Mouse (Mus musculus): Measurements from ENCODE around the gene Shbg. TPM values are rescaled to one million over a fixed set of nuclear protein-coding genes. Genes with fewer than 3 reads are reported as not detected.
"Not testable (repeated sequence)": the region's sequence is repeated elsewhere in the genome, so short reads cannot be mapped to it uniquely, and the experiment has no call there.

The Shbg gene
- polyA plus RNA-seq, 1 experiment from 2014 or later: not detected

DNA sequence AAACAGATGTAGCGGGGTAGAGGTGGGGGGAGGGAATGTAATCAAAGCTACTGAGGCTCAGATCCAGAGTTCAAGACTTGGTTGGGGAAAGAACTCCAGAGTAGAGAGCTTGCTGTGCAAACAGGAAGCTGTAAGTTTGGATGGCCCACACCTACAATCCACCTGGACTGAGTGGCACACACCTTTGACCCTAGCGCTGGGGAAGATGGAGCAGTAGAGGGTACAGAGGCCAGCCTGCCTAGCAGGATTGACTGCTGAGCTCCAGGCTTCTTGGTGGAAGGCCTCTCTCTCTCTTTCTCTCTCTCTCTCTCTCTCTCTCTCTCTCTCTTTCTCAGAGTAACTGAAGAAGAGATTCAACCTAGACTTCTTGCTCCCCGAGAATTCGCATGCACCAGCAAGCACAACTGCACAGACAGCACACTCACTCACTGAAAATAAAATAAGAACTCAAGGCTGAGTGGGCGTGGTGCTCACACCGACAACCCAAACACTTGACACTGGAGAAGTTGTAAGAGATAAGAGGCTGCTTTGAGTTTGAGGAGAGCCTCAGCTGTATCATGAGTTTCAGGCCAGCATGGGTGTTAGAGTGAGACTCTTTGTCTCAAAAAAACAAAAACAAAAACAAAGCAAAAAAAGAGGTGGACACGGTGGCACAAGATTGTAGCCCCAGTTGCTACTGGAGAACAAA, 2.8 kb upstream of the Shbg start:
- Histone ChIP-seq H3K9me3 (ENCODE audit: low read depth, low read length) (no peaks in the 10 kb centered on the region), H3K9ac (no peak overlapping the region), H3K36me3 (ENCODE audit: insufficient read depth) (no peaks in the 10 kb centered on the region), H3K27ac (ENCODE audit: low read depth) (no peak overlapping the region), H3K4me1 (ENCODE audit: insufficient read depth) (no peaks in the 10 kb centered on the region), H3K4me3 (ENCODE audit: low read depth, low read length) (no peak overlapping the region), H3K27me3 (ENCODE audit: insufficient read depth, low read length) (peaks cover 4% of the 10 kb centered on the region; the same call in 1 of the 2 replicates), H3K4me2 (no peak overlapping the region)
- DNase-seq (no peak), ATAC-seq (ENCODE audit: insufficient read depth) (no peak)
- 62% methylated on average over 7 of the region's 7 CpGs for WGBS
- TF ChIP-seq CTCF (IDR thresholded peaks at IDR 0.05; ENCODE audit: low read depth): no peak

GRCm38 (mm10) chr11:69616781-69617180, 924 bp downstream of the Shbg start:
- H3K27me3 ChIP-seq (ENCODE audit: insufficient read depth, low read length): peaks cover 4% of the 10 kb centered on the region; the same call in 1 of the 2 replicates
- H3K9ac ChIP-seq: no peak overlapping the region
- H3K4me1 ChIP-seq (ENCODE audit: insufficient read depth): 0 out of 2 replicates have a peak, but pooled peaks cover 5% of the 10 kb centered on the region
- no peak overlapping the region for H3K4me2 ChIP-seq
- WGBS: 45% methylated on average over 10 of the region's 10 CpGs
- no peaks in the 10 kb centered on the region for H3K36me3 ChIP-seq (ENCODE audit: insufficient read depth)
- no peak for TF ChIP-seq CTCF (IDR thresholded peaks at IDR 0.05; ENCODE audit: low read depth)
- no peak overlapping the region for H3K4me3 ChIP-seq (ENCODE audit: low read depth, low read length)
- no peaks in the 10 kb centered on the region for H3K9me3 ChIP-seq (ENCODE audit: low read depth, low read length)
- no peak overlapping the region for H3K27ac ChIP-seq (ENCODE audit: low read depth)
- DNase-seq (no peak), ATAC-seq (ENCODE audit: insufficient read depth) (no peak)

DNA sequence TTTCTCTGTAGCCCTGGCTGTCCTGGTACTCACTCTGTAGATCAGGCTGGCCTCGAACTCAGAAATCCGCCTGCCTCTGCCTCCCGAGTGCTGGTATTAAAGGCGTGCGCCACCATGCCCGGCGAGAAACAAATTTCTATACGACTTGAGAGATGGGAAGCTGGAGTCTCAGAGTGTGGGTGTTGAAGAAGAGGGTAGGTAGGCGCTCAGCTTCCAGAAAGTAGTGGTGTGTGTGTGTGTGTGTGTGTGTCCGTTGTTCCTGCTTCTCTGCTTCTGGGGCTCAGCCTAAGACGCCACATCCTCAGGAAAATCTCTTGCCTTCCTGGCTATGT, 3.5 kb downstream of the Shbg start:
- peak overlapping the region; percentile 45 for H3K4me2 ChIP-seq
- not testable (repeated sequence) for DNase-seq; H3K36me3 ChIP-seq (ENCODE audit: insufficient read depth); H3K27me3 ChIP-seq (ENCODE audit: insufficient read depth, low read length); H3K9me3 ChIP-seq (ENCODE audit: low read depth, low read length); H3K9ac ChIP-seq; H3K4me1 ChIP-seq (ENCODE audit: insufficient read depth); ATAC-seq (ENCODE audit: insufficient read depth); H3K27ac ChIP-seq (ENCODE audit: low read depth)
- H3K4me3 ChIP-seq (ENCODE audit: low read depth, low read length): peak overlapping the region; percentile 7
- 45% methylated on average over 11 of the region's 11 CpGs for WGBS

DNA sequence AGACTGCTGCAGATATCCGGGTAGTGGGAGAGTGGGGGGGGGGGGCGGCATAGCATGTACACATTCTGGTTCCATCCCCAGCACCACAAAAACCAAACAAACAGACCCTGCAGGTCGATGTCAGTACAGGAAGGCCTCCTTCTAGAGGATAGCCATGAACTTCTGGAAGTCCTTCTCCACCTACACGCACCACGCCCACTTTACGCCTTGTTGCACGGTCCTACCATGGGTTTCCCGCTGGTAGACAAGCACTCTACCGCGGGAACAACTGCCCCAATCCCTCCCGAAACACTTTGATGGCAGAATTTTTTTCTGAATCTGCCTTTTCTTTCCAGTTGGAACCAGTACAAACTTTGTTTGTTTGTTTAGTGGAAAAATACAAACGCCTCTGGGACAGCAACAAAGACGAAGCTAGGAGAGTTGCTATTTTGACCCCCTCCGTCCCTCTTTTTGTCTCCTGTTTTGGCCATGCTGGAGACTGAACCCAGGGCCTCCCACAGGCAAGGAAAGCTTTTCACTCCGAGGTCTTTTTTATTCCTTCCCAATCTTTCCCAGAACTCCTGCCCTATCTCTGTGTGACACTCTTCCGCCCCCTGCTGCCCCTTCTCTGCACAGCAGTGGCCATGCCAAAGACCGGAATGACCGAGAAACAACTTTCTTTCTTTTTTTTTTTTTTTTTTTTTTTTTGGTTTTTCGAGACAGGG, 4.0 kb downstream of the Shbg start:
- Histone ChIP-seq H3K36me3 (ENCODE audit: insufficient read depth) (no peaks in the 10 kb centered on the region), H3K27me3 (ENCODE audit: insufficient read depth, low read length) (peaks cover 4% of the 10 kb centered on the region; the same call in 1 of the 2 replicates), H3K4me3 (ENCODE audit: low read depth, low read length) (peak overlapping the region; percentile 7), H3K9me3 (ENCODE audit: low read depth, low read length) (no peaks in the 10 kb centered on the region), H3K4me1 (ENCODE audit: insufficient read depth) (0 out of 2 replicates have a peak, but pooled peaks cover 5% of the 10 kb centered on the region), H3K9ac (peak overlapping the region; percentile 48), H3K27ac (ENCODE audit: low read depth) (no peak overlapping the region), H3K4me2 (peak overlapping the region; percentile 45)
- WGBS: 9% methylated on average over 19 of the region's 19 CpGs
- DNase-seq (peak; percentile 95), ATAC-seq (ENCODE audit: insufficient read depth) (peak; percentile 81)
- peak; percentile 87 for TF ChIP-seq CTCF (IDR thresholded peaks at IDR 0.05; ENCODE audit: low read depth)

GRCm38 (mm10) chr11:69610899-69611298, 6.8 kb downstream of the Shbg start:
- WGBS: 43% methylated on average over 4 of the region's 4 CpGs
- no peak for TF ChIP-seq CTCF (IDR thresholded peaks at IDR 0.05; ENCODE audit: low read depth)
- no peak for ATAC-seq (ENCODE audit: insufficient read depth)

GRCm38 (mm10) chr11:69609416-69609815, 8.3 kb downstream of the Shbg start:
- ATAC-seq (ENCODE audit: insufficient read depth): no peak
- no peak overlapping the region for H3K4me3 ChIP-seq (ENCODE audit: low read depth, low read length)
- H3K27me3 ChIP-seq (ENCODE audit: insufficient read depth, low read length): peaks cover 9% of the 10 kb centered on the region; the same call in 1 of the 2 replicates
- H3K9ac ChIP-seq: no peak overlapping the region
- no peaks in the 10 kb centered on the region for H3K36me3 ChIP-seq (ENCODE audit: insufficient read depth)
- no peak for TF ChIP-seq CTCF (IDR thresholded peaks at IDR 0.05; ENCODE audit: low read depth)
- H3K9me3 ChIP-seq (ENCODE audit: low read depth, low read length): no peaks in the 10 kb centered on the region
- no peak overlapping the region for H3K4me2 ChIP-seq
- WGBS: 56% methylated on average over 7 of the region's 7 CpGs
- no peak overlapping the region for H3K27ac ChIP-seq (ENCODE audit: low read depth)
- DNase-seq: no peak
- peaks cover 12% of the 10 kb centered on the region for H3K4me1 ChIP-seq (ENCODE audit: insufficient read depth)

More at GRCm38 (mm10) chr11:69610899-69611298, 6.8 kb downstream of the Shbg start:
- H3K27ac ChIP-seq (ENCODE audit: low read depth): no peak overlapping the region
- H3K9ac ChIP-seq: no peak overlapping the region; the same call in 1 of the 2 replicates
- no peaks in the 10 kb centered on the region for H3K9me3 ChIP-seq (ENCODE audit: low read depth, low read length)
- no peak overlapping the region for H3K4me3 ChIP-seq (ENCODE audit: low read depth, low read length)
- no peaks in the 10 kb centered on the region for H3K27me3 ChIP-seq (ENCODE audit: insufficient read depth, low read length)
- no peaks in the 10 kb centered on the region for H3K36me3 ChIP-seq (ENCODE audit: insufficient read depth)
- 0 out of 2 replicates have a peak, but pooled peaks cover 5% of the 10 kb centered on the region for H3K4me1 ChIP-seq (ENCODE audit: insufficient read depth)
- H3K4me2 ChIP-seq: no peak overlapping the region
- DNase-seq: no peak

DNA sequence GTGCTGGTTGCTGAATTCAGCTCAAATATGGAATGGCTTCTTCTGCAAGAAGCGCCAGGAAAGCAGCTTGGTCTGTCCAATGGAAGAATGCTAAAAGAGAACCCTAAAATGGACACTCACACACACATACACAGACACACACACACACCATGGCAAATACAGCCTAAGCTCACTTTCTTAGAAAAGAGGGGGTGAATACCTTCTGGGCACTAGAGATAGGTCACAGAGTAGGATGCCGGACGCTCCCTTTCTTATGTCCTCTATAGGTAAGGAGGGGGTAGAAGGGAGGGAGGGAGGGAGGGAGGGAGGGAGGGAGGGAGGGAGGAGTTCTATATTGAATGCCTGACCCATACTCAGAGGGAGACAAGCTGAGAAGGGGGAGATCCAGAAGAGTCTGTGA, 9.2 kb downstream of the Shbg start:
- ATAC-seq (ENCODE audit: insufficient read depth): no peak
- TF ChIP-seq CTCF (IDR thresholded peaks at IDR 0.05; ENCODE audit: low read depth): no peak
- H3K4me1 ChIP-seq (ENCODE audit: insufficient read depth): peaks cover 11% of the 10 kb centered on the region
- no peaks in the 10 kb centered on the region for H3K36me3 ChIP-seq (ENCODE audit: insufficient read depth)
- H3K27ac ChIP-seq (ENCODE audit: low read depth): no peak overlapping the region
- H3K27me3 ChIP-seq (ENCODE audit: insufficient read depth, low read length): peaks cover 14% of the 10 kb centered on the region; the same call in 1 of the 2 replicates
- H3K9ac ChIP-seq: no peak overlapping the region
- H3K4me2 ChIP-seq: no peak overlapping the region
- H3K9me3 ChIP-seq (ENCODE audit: low read depth, low read length): no peaks in the 10 kb centered on the region
- 77% methylated on average over 3 of the region's 3 CpGs for WGBS
- H3K4me3 ChIP-seq (ENCODE audit: low read depth, low read length): no peak overlapping the region
- no peak for DNase-seq

Data from lung, embryonic 14.5 days (tissue).